Mouse (Mus musculus) regulatory T cell (primary cell): ENCODE data around the gene Pik3c2b.
"Not testable (repeated sequence)": the region's sequence is repeated elsewhere in the genome, so short reads cannot be mapped to it uniquely, and the experiment has no call there.

Experiments
- in situ Hi-C: fragments of 300-600 bp; cut with MboI, MseI; formaldehyde crosslinking; loops from one replicate; pipeline ENCODE4 v1.15.1; 2025; ENCODE audit warnings: high pct_unique_total_duplicates

Pik3c2b gene

GRCm38 (mm10) chr1:133045011-133045860 lies at the start of gene Pik3c2b:
TSS of gene Pik3c2b (plus strand) at chr1:133045667.
- in situ Hi-C loops = loop anchor here (10.0 to 25.0 kb wide), 2 partner anchors 560 to 1017 kb away; no protein-coding TSS in a partner anchor

GRCm38 (mm10) chr1:133000347-133000746 lies 45.1 kb upstream of the Pik3c2b start:
- in situ Hi-C loops = no loop called here

- in situ Hi-C loops = no loop called here
These were observed 38.9 kb upstream of the Pik3c2b start for GRCm38 (mm10) chr1:133006571-133006970.

GRCm38 (mm10) chr1:133011955-133012841 lies 33.3 kb upstream of the Pik3c2b start:
- in situ Hi-C loops = loop anchor here (5.0 kb wide), 1 partner anchor 1000 kb away; no protein-coding TSS in a partner anchor

GRCm38 (mm10) chr1:133013331-133013730 lies 32.1 kb upstream of the Pik3c2b start:
- in situ Hi-C loops = loop anchor here (5.0 kb wide), 1 partner anchor 1001 kb away; no protein-coding TSS in a partner anchor

- in situ Hi-C loops = loop anchor here (5.0 kb wide), 1 partner anchor 1002 kb away; no protein-coding TSS in a partner anchor
These were observed 31.3 kb upstream of the Pik3c2b start for GRCm38 (mm10) chr1:133014196-133014595.

GRCm38 (mm10) chr1:133016775-133017428 lies 28.6 kb upstream of the Pik3c2b start:
- in situ Hi-C loops = no loop called here

GRCm38 (mm10) chr1:133018580-133018979 lies 26.9 kb upstream of the Pik3c2b start:
- in situ Hi-C loops = no loop called here

- in situ Hi-C loops = no loop called here
These were observed 26.2 kb upstream of the Pik3c2b start for GRCm38 (mm10) chr1:133019312-133019711.

- in situ Hi-C loops = no loop called here
These were observed 25.2 kb upstream of the Pik3c2b start for GRCm38 (mm10) chr1:133020137-133020894.

- in situ Hi-C loops = no loop called here
These were observed 24.1 kb upstream of the Pik3c2b start for GRCm38 (mm10) chr1:133021391-133021790.

GRCm38 (mm10) chr1:133021971-133022370 lies 23.5 kb upstream of the Pik3c2b start:
- in situ Hi-C loops = not testable (repeated sequence)

GRCm38 (mm10) chr1:133023723-133024122 lies 21.7 kb upstream of the Pik3c2b start:
- in situ Hi-C loops = not testable (repeated sequence)

GRCm38 (mm10) chr1:133024426-133024825 lies 21.0 kb upstream of the Pik3c2b start:
- in situ Hi-C loops = no loop called here

- in situ Hi-C loops = loop anchor here (25.0 kb wide), 1 partner anchor 1037 kb away; no protein-coding TSS in a partner anchor
These were observed 20.2 kb upstream of the Pik3c2b start for GRCm38 (mm10) chr1:133025051-133025795.

- in situ Hi-C loops = loop anchor here (25.0 kb wide), 1 partner anchor 1037 kb away; no protein-coding TSS in a partner anchor
These were observed 19.7 kb upstream of the Pik3c2b start for GRCm38 (mm10) chr1:133025796-133026190.

GRCm38 (mm10) chr1:133027126-133027525 lies 18.3 kb upstream of the Pik3c2b start:
- in situ Hi-C loops = loop anchor here (25.0 kb wide), 1 partner anchor 1035 kb away; no protein-coding TSS in a partner anchor

GRCm38 (mm10) chr1:133027980-133028379 lies 17.5 kb upstream of the Pik3c2b start:
- in situ Hi-C loops = loop anchor here (25.0 kb wide), 1 partner anchor 1034 kb away; no protein-coding TSS in a partner anchor

- in situ Hi-C loops = loop anchor here (25.0 kb wide), 1 partner anchor 1033 kb away; no protein-coding TSS in a partner anchor
These were observed 15.7 kb upstream of the Pik3c2b start for GRCm38 (mm10) chr1:133029744-133030143.
